Mouse (Mus musculus): Measurements from ENCODE around the gene Gna13.

Gene Gna13

DNA sequence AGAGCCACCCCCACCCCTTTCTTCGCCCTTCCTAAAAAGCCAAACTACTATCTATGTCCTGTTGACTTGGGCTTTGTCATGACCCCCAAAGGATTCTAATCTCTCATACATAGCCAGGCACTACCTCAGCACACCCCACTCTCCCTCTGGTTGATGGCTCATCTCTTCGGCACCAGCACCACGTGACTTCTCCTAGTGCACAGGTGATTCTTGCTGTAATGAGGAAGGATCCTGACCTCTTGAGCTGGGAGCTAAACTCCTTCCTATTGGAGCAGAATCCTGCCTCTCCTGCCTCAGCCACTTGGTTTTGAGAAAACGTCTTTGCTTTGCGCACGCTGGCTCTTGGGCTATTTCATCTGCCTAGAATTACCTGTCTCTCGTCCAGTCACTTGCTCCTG lies 12.3 kb upstream of the Gna13 start:
- DNase-seq: peak; percentile 47

DNA sequence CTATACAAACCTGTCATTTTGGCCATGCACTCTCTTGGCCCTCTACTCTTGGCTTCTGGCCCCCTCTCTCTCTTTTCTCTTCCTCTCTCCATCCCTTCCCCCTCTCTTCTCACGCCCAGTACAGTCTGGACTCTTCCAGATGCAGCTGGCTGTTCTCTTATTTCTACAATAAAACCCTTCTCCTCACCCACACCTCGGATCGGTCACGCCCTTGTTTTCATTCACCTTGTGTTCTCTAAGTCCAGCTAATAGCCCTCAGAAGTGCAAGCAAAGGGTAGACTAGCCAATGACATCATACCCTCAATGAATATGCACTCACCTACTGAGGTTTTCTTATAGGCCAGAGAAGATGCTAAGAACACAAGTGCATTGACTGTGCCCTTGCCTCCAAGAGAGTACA lies 11.1 kb upstream of the Gna13 start:
- DNase-seq: no peak

DNA sequence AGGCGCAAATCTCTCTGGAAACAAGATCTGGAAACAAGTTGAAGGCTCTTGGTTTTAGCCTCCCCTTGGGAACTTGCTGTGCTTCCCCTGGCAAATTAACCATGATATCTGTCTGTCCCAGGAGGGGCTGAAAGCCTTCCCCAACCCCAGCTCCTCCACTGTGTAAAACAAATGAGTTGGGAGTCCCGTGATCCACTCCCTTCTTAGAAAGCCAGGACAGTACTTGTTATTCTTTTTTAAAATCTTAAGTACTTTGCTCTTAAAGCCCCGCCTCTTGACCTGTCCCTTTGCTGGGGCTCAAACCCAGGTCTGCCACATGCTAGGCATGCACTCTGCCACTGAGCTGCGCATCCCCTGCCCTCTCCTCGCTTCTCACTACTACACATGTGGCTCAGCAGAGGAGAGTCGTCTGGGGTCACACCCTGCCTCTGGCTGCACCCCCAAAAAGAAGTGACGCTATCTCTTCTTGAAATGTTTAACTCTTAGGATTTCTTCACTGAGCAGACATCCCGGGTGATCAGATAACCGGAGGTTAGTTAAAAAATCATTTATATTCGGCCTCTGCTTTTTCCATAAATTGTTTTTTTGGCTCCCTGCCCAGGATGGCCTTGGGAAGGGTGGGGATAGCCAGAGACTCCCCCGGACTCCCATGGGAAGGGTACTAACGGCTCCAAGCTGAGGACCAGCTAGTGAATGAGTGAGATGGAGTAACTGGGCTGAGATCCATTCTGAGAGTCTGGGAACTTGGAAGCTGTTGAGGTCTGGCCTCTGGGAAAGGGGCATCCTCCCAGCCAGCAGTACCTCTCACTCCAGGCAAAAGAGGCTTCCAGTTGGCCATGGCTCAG lies 9.0 kb upstream of the Gna13 start:
- DNase-seq: no peak

GRCm38 (mm10) chr11:109354236-109354613 lies 8.4 kb upstream of the Gna13 start:
- no peak for DNase-seq

DNA sequence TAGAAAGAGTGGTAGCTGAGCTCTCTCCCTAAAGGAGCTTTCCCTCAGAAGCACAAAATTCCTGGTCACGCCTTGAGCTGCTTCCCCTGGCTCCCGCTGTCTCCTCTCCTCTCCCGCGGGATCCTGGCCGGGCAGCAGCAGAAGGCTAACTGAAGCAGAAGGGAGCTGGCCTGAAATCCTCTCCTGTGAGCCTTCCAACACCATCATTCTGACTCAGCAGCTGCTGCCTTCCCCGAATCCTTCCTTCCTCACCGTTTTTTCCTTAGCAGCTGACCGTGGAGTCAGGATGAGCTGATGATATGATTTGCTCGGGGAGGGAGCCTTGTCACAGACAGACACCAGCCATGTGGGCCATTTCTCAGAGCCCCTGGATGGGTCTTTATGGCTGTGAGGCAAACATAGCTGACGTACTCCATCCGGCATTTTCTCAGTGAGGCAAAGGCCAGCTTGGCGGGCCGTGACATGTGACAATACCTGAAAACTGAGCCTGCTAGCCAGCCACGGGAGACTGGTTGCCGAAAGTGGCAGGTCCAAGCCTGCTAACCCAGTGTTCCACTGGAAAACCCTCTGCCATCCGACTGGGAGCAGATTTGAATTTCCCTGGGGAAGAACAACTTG lies 6.8 kb upstream of the Gna13 start:
- DNase-seq: no peak

DNA sequence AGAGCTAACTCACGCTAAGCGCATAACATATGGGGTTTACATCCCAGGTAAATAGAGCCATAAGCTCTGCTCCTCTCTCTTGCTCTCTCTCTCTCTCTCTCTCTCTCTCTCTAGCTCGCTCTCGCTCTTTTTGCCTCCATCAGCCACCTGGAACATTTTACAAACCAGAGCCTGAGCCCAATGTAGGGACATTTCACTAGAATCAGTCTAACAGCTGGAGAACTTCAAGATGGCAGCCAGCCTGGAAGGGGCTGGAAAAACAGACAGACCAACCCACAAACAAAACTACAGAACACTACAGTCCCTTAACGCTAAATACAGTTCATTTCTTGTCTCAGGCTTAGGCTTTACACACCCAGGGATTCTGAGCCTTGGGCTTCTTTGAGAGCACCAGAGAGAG lies 5.5 kb upstream of the Gna13 start:
- no peak for DNase-seq

DNA sequence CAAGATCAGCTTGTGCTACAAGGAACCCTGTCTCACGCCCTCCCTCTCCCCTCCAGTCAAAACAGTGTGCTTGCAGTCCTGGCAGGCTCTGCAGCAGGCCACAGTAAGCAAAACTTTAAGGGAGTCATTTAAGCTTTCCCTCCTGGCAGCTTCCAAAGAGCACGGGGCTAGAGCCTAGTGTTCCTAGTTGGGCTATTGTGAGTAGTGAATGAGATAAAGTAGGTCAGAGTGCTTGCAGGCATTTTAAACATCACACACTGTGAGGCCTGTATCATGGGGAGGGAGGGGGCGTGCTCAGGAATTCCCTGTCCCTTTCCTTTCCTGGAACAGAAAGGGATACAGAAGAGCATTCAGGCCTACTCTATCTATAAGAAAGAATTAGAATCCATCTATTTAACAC lies 4.1 kb upstream of the Gna13 start:
- DNase-seq: no peak

GRCm38 (mm10) chr11:109359043-109359752 lies 3.4 kb upstream of the Gna13 start:
- DNase-seq: peak in 1 of 2 experiments; percentile 41

GRCm38 (mm10) chr11:109360102-109360501 lies 2.5 kb upstream of the Gna13 start:
- no peak for DNase-seq

- DNase-seq: peak; percentile 54 to 65
Observed at GRCm38 (mm10) chr11:109360581-109361040, 2.0 kb upstream of the Gna13 start.

DNA sequence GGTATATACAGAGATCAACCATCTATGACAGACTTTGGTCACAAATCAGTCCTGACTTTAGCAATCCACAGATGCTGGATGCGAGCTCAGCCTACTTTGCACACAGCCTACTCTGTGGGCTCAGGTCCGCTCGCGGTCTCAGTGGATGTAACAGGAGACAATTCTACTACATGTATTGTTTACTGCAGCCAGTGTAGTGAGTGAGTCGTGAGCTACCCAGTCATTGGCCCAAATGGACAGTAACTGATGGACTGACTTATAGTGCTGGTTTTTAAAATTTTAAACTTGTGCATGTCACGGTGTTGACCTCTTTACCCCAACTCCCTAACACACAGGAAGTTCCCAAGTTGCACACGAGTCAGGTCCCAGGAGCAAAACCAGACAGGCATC lies 1.4 kb upstream of the Gna13 start:
- DNase-seq: no peak

- DNase-seq: peak; percentile 43 to 44
Observed at GRCm38 (mm10) chr11:109361631-109362462, 784 bp upstream of the Gna13 start.

DNA sequence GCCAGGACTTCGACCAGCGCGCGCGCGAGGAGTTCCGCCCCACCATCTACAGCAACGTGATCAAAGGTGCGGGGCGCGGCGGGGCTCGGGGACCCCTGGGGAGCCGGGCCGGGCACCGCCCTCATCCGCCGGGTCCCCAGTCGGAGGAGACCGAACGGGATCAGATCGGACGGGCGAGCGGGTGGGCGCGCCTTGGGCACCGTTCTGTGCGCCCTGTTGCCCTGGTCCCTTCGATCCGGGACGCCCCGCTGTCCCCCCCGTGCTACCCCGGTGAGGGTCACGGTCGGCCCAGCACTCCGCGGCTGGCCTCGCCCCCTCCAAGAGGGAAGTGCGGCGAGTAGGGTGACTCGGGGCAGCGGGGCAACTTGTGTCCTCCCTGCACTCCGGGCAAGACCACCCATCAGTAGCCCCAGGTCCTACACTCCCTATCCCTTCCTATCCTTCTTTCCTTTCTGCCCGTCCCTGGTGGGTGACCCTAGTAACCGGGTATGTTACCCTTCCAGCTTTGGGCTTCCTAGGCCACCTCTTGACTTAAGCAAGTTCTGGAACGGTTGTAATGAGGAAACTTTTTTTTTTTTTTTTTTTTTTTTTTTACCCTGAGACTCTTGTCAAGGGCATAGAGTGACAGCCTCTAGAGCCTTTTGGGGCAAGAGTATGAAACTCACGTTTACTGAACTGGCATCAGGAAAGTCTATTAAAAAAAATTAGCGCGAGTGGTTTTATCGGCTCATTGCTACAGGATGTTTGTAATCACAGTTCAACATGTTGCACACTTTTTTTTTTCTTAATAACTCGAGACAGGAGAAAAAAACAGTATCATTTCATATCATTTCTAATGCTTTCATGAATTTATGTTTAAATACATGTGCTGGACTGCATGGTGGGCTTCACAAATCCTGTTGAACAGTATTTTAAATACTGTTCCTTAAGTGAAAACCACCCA lies 831 bp downstream of the Gna13 start:
- peak; percentile 42 to 49 for DNase-seq

DNA sequence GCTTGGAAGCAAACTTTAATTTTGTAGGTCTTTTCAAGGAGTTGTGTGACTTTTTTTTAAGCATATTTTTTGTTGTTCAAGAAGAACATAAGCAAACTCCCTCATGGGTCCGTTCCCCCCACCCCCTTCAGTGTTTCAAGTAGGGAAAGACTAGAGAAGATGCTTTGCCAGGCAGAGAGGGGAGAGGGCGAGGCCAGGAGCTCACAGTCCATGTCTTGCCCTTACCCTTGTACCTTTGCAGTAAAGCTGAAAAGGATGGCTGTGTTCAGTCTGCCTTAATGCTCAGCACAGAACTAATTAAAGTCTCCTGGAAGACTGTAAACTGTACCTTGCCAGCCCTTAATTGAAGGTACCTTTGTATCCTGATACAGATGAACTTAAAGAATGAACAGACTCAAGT lies 1.7 kb downstream of the Gna13 start:
- DNase-seq: no peak

GRCm38 (mm10) chr11:109364881-109365280 lies 2.2 kb downstream of the Gna13 start:
- no peak for DNase-seq

GRCm38 (mm10) chr11:109365818-109366217 lies 3.2 kb downstream of the Gna13 start:
- DNase-seq: no peak

GRCm38 (mm10) chr11:109366802-109367579 lies 4.4 kb downstream of the Gna13 start:
- DNase-seq: no peak

DNA sequence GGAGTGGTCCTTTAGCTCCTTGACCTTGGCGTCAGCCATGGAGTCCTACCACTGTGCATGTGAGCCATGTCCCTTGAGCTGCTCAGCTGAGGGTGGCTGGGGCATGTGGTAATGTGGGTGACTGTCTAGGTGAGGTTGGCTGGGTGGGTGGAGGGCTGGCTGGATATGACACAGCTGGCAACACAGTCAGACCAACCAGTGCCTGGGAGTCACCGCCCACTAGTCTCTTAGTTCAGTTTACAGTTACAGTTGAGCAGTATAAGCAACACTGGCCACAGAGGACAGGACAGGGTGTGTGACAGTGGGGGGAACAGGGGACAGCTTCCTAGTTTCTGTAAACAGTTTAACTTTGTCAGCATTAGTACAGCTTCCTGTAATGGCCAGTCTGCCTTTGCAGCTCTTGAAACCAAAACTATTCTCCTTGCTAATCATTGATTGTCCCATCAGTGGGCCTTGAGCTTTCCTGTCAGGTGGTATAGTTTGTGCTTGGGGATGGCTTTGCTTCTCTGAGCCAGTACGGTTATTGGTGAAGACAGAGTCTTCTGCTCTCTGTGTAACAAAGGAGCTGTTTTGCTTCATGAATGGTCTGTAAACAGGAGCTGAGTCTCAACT lies 6.5 kb downstream of the Gna13 start:
- DNase-seq: peak in 1 of 2 experiments; percentile 35

GRCm38 (mm10) chr11:109375412-109375811 lies 12.8 kb downstream of the Gna13 start:
- DNase-seq: no peak

DNA sequence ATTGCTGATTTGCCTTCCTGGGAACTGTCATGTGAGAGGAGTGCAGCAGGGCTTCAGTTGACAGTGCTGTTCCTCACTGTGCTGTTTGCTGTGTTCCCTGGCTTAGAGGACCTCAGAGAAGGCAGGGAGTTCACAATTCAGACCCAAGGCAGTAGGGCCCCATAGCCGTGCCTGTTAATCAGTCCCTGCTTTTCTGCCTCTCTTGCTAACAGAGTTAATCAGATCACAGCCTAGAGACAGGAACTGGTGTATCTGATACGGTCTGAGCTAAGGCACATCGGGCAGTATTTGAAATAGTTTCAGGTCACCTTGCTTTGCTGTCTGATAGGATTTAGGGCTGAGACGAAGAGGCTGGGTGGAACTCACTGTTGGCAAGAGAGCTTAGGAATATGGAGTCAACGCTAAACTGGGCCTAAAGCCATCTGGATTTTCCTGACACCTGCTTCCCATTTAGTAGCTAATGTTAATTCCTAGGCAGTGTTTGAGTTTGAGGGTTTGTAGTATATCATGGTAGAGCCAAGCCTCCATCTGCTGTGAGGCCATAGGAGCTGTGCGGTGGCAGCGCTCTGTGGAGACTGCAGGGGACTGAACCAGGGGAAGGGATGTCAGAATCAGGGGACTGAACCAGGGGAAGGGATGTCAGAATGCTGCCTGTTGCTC lies 14.0 kb downstream of the Gna13 start:
- no peak for DNase-seq

All from kidney, adult 8-10 months (tissue).